Mouse (Mus musculus) gastrocnemius, adult 2 months (tissue): Measurements from ENCODE around the gene Ddx39b. TPM values are rescaled to one million over a fixed set of nuclear protein-coding genes. Genes with fewer than 3 reads are reported as not detected.

ENCODE experiments used
- DNase-seq: peaks from one replicate; pipeline ENCODE4 v3.0.0; 2022
- H3K27ac ChIP-seq: fragments of 200-600 bp; 2 replicates; pipeline ENCODE4 v1.8.1; 2022; ENCODE audit warnings: mild to moderate bottlenecking
- H3K4me3 ChIP-seq: fragments of 200-600 bp; 2 replicates; pipeline ENCODE4 v1.8.1; 2022; ENCODE audit warnings: mild to moderate bottlenecking, moderate library complexity
- CTCF ChIP-seq: fragments of 200-600 bp; IDR thresholded peaks from 2 replicates; pipeline ENCODE4 v1.8.1; 2022; ENCODE audit warnings: antibody characterized with exemption, mild to moderate bottlenecking, moderate library complexity
- intact Hi-C: fragments of 180-260 bp; cut with DNase I; formaldehyde crosslinking; loops from one replicate; pipeline ENCODE4 v1.15.1; 2025
- total RNA-seq, 2 experiments: library from RNA; stranded (reverse); gene quantifications; 2 replicates each; pipeline ENCODE4 v1.2.3; 2021

The Ddx39b gene
- total RNA-seq, 2 experiments from 2014 or later: 83.8 to 94.7 TPM

DNA sequence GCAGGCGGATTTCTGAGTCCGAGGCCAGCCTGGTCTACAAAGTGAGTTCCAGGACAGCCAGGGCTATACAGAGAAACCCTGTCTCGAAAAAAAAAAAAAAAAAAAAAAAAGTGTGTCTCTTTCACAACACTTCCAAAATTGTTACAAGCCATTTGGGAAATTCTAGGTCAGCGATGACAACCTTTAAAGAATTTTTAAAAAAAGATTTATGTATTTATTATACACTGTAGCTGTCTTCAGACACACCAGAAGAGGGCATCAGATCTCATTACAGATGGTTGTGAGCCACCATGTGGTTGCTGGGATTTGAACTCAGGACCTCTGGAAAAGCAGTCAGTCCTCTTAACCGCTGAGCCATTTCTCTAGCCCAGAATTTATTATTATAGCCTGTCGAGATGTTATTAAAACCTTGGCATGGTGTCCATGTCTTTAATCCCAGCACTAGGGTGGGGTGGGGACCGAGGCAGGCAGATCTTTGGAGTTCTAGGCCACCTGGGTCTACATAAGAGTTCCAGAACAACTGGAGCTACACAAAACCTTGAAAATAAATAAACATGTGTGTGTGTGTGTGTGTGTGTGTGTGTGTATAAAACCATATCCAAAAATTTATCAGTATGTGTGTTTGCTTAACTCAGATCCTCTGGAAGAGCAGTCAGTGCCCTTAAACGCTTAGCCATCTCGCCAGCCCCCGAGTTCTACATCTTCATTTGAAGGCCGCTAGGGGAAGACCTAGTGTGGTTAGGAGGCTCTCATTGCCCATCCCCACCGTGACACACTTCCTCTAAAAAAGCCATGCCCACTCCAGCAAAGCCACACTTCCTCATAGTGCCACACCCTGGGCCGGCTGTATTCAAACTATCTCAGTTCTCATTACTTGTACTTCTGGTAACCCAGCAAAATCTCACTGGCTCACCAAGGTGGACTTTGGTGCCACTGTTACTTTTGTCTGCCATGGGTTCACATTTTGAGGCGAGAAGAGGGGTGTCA lies 17.2 kb downstream of the Ddx39b start:
- H3K27ac ChIP-seq: peak overlapping the region; percentile 85
- peak; percentile 67 for DNase-seq
- TF ChIP-seq CTCF: peak; percentile 29

DNA sequence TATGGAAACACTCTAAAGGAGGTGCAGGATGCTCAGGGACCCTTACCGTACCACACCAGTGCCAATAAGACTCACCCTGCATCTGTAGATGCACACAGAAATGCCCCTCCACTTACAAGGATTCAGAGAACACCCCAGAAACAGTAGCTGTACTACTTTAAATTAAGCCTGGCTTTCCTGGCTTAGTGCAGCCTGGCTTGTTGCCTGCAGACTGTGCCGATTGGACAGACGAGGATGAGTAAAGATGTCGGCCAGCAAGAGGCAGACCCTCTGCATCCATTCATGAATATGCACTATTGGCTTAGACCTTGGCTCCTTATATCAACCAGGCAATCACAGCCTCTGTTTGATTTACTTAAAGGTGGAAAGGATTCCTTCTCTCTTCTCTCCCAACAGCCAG lies 18.1 kb downstream of the Ddx39b start:
- no peak for DNase-seq
- Histone ChIP-seq H3K4me3 (no peak overlapping the region), H3K27ac (peak overlapping the region; percentile 85)
- intact Hi-C loops: loop anchor here (2.0 kb wide), 1 partner anchor 43 kb away; no protein-coding TSS in a partner anchor
- TF ChIP-seq CTCF: no peak

More for the DNA sequence above, 17.2 kb downstream of the Ddx39b start:
- H3K4me3 ChIP-seq: peak overlapping the region; percentile 70
- intact Hi-C loops: loop anchor here (1.0 to 2.0 kb wide), 2 partner anchors 16 to 44 kb away; no protein-coding TSS in a partner anchor

DNA sequence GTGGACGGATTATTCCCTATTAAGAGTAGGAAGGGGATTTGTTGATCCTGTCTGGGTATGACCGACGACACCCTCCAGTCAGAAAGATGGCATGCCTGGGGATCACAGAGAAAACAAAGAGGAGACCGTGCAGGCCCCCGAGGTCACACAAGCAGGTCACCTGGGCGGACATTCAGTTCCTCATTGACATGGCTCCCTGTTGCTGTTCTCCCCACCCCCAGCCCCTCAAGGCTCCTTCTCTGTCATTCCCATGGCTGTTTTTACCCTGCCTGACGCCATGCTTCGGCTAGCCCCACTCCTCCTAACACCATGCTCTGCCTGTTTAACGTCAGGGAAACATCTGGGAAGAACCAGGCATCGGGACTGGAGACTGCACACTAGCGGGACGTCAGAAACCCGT lies 20.1 kb downstream of the Ddx39b start:
- H3K27ac ChIP-seq: peak overlapping the region; percentile 86
- H3K4me3 ChIP-seq: no peak overlapping the region
- TF ChIP-seq CTCF: no peak
- intact Hi-C loops: no loop called here
- DNase-seq: no peak

DNA sequence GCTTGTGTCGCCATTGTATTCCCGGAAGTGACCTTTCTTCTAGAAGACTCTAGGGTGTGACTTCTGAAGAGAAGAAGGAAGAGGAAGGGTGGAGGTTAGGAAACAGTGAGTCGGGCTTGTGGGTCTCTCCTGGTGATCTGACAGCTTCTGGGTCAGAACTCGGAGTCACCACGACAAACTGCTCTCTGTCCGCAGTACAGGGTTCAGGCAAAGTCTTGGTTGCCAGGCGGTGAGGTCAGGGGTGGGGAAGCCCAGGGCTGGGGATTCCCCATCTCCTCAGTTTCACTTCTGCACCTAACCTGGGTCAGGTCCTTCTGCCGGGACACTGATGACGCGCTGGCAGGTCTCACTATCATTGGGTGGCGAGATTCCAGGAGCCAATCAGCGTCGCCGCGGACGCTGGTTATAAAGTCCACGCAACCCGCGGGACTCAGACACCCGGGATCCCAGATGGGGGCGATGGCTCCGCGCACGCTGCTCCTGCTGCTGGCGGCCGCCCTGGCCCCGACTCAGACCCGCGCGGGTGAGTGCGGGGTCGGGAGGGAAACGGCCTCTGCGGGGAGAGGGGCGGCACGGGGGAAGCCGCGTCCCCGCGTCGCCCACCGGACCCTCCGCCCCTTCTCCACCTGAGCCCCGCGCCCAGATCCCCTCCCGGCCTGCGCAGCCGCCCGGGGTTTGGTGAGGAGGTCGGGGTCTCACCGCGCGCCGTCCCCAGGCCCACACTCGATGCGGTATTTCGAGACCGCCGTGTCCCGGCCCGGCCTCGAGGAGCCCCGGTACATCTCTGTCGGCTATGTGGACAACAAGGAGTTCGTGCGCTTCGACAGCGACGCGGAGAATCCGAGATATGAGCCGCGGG lies 21.3 kb downstream of the Ddx39b start, which contains the start of gene H2-D1:
Gene H2-D1 (plus strand): TSS at position 67 of the 859 bp plus-strand sequence.
- peak; percentile 99 for DNase-seq
- TF ChIP-seq CTCF: no peak
- intact Hi-C loops: no loop called here
- Histone ChIP-seq H3K4me3 (peak within 1 kb of the TSS; percentile 89), H3K27ac (peak within 1 kb of the TSS; percentile 86)

DNA sequence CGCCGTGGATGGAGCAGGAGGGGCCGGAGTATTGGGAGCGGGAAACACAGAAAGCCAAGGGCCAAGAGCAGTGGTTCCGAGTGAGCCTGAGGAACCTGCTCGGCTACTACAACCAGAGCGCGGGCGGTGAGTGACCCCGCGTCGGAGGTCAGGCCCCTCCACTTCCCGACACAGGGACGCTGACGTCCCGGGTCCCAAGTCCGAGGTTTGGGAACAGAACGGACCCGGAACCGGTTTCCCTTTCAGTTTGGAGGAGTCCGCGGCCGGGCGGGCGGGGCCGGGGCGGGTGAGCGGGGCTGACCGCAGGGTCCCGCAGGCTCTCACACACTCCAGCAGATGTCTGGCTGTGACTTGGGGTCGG lies 22.0 kb downstream of the Ddx39b start:
- no peak for TF ChIP-seq CTCF
- intact Hi-C loops: no loop called here
- Histone ChIP-seq H3K27ac (peak overlapping the region; percentile 86), H3K4me3 (peak overlapping the region; percentile 89)
- DNase-seq: no peak

DNA sequence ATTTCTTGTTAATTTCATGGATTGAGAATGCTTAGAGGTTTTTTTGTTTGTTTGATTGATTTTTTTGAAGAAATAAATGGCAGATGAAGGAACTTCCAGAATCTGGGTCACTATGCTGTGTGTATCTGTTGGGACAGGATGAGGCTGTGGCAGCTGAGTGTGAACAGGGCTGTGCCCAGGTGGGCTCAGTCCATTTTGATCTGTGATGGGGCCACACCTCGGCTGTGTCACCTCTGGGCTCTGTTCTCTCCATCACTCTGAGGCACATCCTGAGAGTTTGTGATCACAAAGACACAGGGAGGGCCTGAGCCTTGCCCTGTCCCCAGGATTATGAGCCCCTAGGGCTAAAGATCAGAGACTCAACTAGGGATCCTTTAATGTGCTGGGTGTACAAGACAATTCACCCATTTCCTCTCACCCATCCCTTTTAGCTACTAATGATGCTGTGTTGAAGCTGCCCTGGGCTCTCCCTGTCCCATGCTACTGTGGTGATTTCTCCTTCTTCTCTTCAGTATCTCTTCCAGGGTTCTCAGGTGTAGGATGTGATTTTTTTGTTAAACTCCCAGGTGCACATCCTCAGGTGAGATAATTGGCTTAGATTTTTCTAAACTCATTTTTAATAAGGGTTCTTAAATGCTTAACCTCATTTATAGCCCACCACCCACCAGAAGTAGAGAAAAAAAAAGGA lies 26.0 kb downstream of the Ddx39b start:
- intact Hi-C loops: loop anchor here (1.0 kb wide), 1 partner anchor 1272 kb away; no protein-coding TSS in a partner anchor
- DNase-seq: no peak
- Histone ChIP-seq H3K27ac (no peak overlapping the region), H3K4me3 (no peak overlapping the region)
- no peak for TF ChIP-seq CTCF

DNA sequence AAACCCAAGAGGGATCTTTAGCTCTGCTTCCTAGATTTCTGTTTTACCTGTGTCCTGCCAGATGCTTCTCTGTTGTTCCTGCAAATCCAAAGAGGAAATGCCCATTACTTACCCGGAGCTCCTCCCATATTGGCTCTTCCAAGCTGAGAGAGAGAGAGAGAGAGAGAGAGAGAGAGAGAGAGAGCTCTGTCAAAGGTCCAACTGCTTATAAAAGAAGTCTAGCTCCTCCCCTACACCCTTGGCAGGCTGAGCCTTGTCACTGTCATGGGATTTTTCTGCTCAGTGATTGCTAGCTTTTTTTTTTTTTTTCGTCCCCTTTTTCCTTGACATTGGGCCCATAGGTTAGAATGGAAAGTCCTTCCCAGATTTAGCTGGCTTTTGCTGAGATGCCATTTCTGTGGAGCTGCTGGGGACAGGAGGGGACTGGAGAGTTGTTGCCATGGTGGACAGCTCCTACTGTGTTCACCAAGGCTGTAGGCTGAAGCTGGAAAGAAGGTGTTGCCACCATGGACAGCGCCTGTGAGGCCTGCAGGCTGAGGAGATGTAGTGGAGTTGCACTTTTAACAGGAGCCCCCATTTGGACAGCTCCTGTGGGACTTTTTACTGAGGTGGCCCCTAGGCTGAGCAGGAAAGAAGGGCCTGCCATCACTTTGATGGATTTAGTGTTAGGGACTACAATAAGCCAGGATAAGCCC lies 28.3 kb downstream of the Ddx39b start:
- Histone ChIP-seq H3K27ac (no peak overlapping the region), H3K4me3 (no peak overlapping the region)
- no peak for TF ChIP-seq CTCF
- intact Hi-C loops: no loop called here
- DNase-seq: no peak

DNA sequence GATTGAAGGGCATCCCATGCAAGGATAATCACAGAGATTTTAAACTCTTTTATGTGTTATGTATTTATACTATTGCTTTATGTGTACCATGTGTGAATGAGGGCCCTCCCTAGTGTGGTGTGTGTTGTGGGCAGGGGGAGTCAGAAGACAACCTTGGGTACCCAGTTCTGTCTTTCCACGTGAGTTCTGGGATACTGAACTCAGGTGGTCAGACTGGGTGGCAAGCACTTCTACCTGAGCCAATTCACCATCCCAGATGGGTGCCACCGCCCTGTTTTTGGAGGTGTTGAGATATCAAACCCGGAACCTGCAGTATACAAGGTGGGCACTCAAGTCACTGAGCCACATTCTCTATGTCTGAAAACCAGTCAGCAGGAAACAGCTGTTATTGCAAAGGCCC lies 30.7 kb downstream of the Ddx39b start:
- Histone ChIP-seq H3K27ac (no peak overlapping the region), H3K4me3 (no peak overlapping the region)
- TF ChIP-seq CTCF: no peak
- intact Hi-C loops: no loop called here
- no peak for DNase-seq

DNA sequence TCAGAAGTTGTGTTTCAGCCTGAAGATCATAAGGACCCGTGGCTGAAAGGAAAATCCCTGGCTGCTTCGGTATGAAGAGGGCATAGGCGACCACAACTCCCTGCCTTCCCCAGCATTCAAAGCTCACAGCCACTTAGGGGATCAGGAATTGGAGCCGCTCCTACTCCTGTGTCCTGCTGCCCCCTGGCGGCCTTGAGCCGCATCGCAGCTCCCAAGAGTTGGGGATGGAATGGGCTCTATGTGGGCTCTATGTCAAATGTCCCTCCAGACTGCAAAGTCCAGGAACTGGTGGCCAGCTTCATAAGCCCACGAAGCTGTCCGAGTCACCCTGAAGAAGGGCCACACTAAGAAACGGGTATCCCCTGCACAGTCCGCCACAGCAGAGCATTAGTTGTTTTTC lies 33.2 kb downstream of the Ddx39b start:
- Histone ChIP-seq H3K27ac (no peak overlapping the region), H3K4me3 (no peak overlapping the region)
- TF ChIP-seq CTCF: no peak; the same call in 1 of the 2 replicates
- intact Hi-C loops: loop anchor here (1.0 kb wide), 1 partner anchor 16 kb away; no protein-coding TSS in a partner anchor
- DNase-seq: peak; percentile 88

DNA sequence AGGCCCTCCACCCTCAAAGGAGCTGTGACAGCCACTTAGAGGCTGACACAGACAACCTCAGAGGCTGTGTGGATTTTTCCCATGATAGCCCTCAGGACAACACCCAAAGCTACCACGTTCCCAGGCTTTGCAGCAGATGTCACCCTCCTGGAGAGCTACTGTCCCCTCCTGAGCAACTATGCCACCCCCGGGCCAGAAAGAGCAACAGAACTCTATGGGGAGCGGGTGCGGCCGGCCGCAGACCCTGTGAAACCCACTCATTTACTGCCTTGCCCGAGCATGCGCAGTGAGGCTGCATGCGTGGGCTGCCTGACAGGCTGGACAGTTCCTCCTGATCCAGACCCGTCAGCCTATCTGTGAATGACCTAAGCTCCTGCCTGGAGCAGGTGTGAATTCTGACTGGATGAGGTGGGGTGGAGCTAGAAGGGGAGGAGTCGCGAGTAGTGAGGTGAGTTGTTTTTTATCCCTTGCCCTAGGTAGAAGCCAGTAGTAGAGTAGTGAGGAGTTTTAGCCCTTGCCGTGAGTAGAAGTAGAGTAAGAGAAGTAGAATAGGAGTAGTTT lies 34.8 kb downstream of the Ddx39b start:
- TF ChIP-seq CTCF: no peak

DNA sequence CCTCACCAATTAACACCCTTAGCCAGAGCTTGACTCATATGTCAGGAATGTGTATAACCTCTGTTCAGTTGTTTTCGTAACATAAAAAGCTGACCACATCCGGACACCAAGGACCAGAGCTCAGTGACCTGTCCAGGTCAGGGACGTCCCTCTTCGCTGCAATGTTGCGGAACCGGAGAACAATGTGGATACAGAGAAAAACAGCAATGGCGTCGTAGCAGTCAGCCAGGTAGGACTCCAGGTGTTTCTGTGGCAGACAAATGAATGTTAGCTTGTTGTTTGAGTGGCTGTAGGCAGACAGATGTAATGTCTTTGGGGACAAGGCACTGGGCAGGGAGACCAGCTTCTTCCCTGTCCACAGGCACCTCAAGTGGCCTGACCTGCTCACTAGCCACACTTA lies 36.5 kb downstream of the Ddx39b start:
- intact Hi-C loops: loop anchor here (2.0 kb wide), 1 partner anchor 1317 kb away; no protein-coding TSS in a partner anchor
- no peak for DNase-seq
- Histone ChIP-seq H3K27ac (no peak overlapping the region), H3K4me3 (no peak overlapping the region)
- TF ChIP-seq CTCF: no peak

More for the DNA sequence above, 34.8 kb downstream of the Ddx39b start:
- no peak overlapping the region for H3K27ac ChIP-seq
- intact Hi-C loops: no loop called here
- H3K4me3 ChIP-seq: no peak overlapping the region
- no peak for DNase-seq
